Mouse (Mus musculus) CH12.LX (cell line): ENCODE measurements at regions not wholly inside any gene's neighbourhood (a gene's known extent, or its start where the extent isn't known, plus 50 kb on each side); places are given as distances from the start of the nearest gene placed in this dataset.

Experiments used
- DNase-seq: peaks from one replicate; pipeline ENCODE4 v3.0.0-alpha.2; 2013; ENCODE audit errors: extremely low read depth
- H3K27ac ChIP-seq: 2 replicates; pipeline ENCODE4 v1.5.1; 2012; ENCODE audit warnings: low read depth, mild to moderate bottlenecking, control low read depth, moderate library complexity; ENCODE audit not compliant: insufficient read depth
- H3K27me3 ChIP-seq: replicated peaks from 2 replicates; pipeline ENCODE3; 2012; ENCODE audit warnings: inconsistent platforms
- H3K36me3 ChIP-seq, 2 experiments: replicated peaks in 1 of 2; 2 replicates each; pipeline versions ENCODE3 to v1.6.1; 2012; ENCODE audit warnings: inconsistent platforms in 1 of 2, low read length in 1 of 2, mild to moderate bottlenecking in 1 of 2, mixed read lengths in 1 of 2, moderate library complexity in 1 of 2; ENCODE audit not compliant: control insufficient read depth in 1 of 2, insufficient read depth in 1 of 2
- H3K4me1 ChIP-seq, 2 experiments: 2 replicates each; pipeline ENCODE4 v1.6.1; 2012; ENCODE audit warnings: inconsistent platforms in 1 of 2, moderate library complexity in 1 of 2; ENCODE audit not compliant: insufficient read depth in 2 of 2, control insufficient read depth in 1 of 2
- H3K4me2 ChIP-seq: 2 replicates; pipeline ENCODE4 v1.6.1; 2012; ENCODE audit warnings: low read depth, mild to moderate bottlenecking, control low read depth; ENCODE audit not compliant: poor library complexity, insufficient read depth, severe bottlenecking
- H3K4me3 ChIP-seq, 3 experiments: fragments of 150-350 bp in 1 of 3; sonication (generic) in 1 of 3; replicated peaks in 1 of 3; 2 replicates each; pipeline versions ENCODE3 to v1.5.1; 2011 to 2012; ENCODE audit warnings: low read depth in 2 of 3, low read length in 2 of 3, mild to moderate bottlenecking in 2 of 3, moderate library complexity in 2 of 3, control low read depth in 1 of 3, improper control_type of control experiment in 1 of 3, inconsistent platforms in 1 of 3, mixed read lengths in 1 of 3; ENCODE audit not compliant: poor library complexity in 1 of 3
- H3K79me2 ChIP-seq: replicated peaks from 2 replicates; pipeline ENCODE4 v1.6.1; 2012; ENCODE audit warnings: mild to moderate bottlenecking, moderate library complexity; ENCODE audit not compliant: control insufficient read depth, poor library complexity, insufficient read depth, severe bottlenecking; ENCODE audit errors: extremely low read depth
- H3K9ac ChIP-seq: 2 replicates; pipeline ENCODE4 v1.6.1; 2012; ENCODE audit warnings: low read depth, mild to moderate bottlenecking, control low read depth, moderate library complexity; ENCODE audit not compliant: insufficient read depth
- H3K9me3 ChIP-seq: replicated peaks from 2 replicates; pipeline ENCODE3; 2012; ENCODE audit warnings: low read length, inconsistent platforms, mixed read lengths
- BHLHE40 ChIP-seq: IDR thresholded peaks from 2 replicates; pipeline ENCODE4 v1.6.1; 2011; ENCODE audit warnings: mild to moderate bottlenecking, low read depth, low read length, improper control_type of control experiment
- CHD2 ChIP-seq: IDR thresholded peaks from 2 replicates; pipeline ENCODE4 v1.6.1; 2011; ENCODE audit warnings: low read length, improper control_type of control experiment
- E2F4 ChIP-seq: IDR thresholded peaks from 2 replicates; pipeline ENCODE4 v1.6.1; 2011; ENCODE audit warnings: low read depth, low read length, improper control_type of control experiment; ENCODE audit not compliant: insufficient replicate concordance
- ETS1 ChIP-seq: conservative IDR thresholded peaks from 2 replicates; pipeline ENCODE4 v1.6.1; 2012; ENCODE audit warnings: low read depth, mild to moderate bottlenecking, inconsistent platforms, low read length, improper control_type of control experiment, moderate library complexity
- GABPA ChIP-seq: IDR thresholded peaks from 2 replicates; pipeline ENCODE4 v1.6.1; 2012; ENCODE audit warnings: low read depth, low read length, improper control_type of control experiment, inconsistent platforms; ENCODE audit not compliant: insufficient replicate concordance
- HCFC1 ChIP-seq: IDR thresholded peaks from 2 replicates; pipeline ENCODE4 v1.6.1; 2012; ENCODE audit warnings: low read depth, mild to moderate bottlenecking, inconsistent platforms, low read length, improper control_type of control experiment
- IRF4 ChIP-seq: IDR thresholded peaks from 2 replicates; pipeline ENCODE4 v1.6.1; 2014; ENCODE audit warnings: low read depth, mild to moderate bottlenecking, inconsistent platforms, low read length, improper control_type of control experiment
- JUN ChIP-seq: IDR thresholded peaks from 2 replicates; pipeline ENCODE4 v1.6.1; 2011; ENCODE audit warnings: low read depth, mild to moderate bottlenecking, low read length, improper control_type of control experiment, moderate library complexity; ENCODE audit not compliant: insufficient read depth
- KAT2A ChIP-seq: IDR thresholded peaks from 2 replicates; pipeline ENCODE4 v1.6.1; 2012; ENCODE audit warnings: low read length, improper control_type of control experiment, inconsistent platforms; ENCODE audit not compliant: insufficient replicate concordance
- MAZ ChIP-seq: IDR thresholded peaks from 2 replicates; pipeline ENCODE4 v1.6.1; 2012; ENCODE audit warnings: low read depth, mild to moderate bottlenecking, inconsistent platforms, low read length, improper control_type of control experiment, moderate library complexity
- MXI1 ChIP-seq: IDR thresholded peaks from 2 replicates; pipeline ENCODE4 v1.6.1; 2011; ENCODE audit warnings: mild to moderate bottlenecking, low read depth, low read length, improper control_type of control experiment
- MYC ChIP-seq: IDR thresholded peaks from 2 replicates; pipeline ENCODE4 v1.6.1; 2011; ENCODE audit warnings: low read depth, mild to moderate bottlenecking, improper control_type of control experiment, low read length
- POLR2A ChIP-seq: IDR thresholded peaks from 2 replicates; pipeline ENCODE4 v1.6.1; 2011; ENCODE audit warnings: low read depth, mild to moderate bottlenecking, improper control_type of control experiment, low read length
- POLR2AphosphoS2 ChIP-seq: IDR thresholded peaks from 2 replicates; pipeline ENCODE4 v1.6.1; 2011; ENCODE audit warnings: low read depth, low read length, improper control_type of control experiment
- RAD21 ChIP-seq: IDR thresholded peaks from 2 replicates; pipeline ENCODE4 v1.6.1; 2011; ENCODE audit warnings: low read depth, mild to moderate bottlenecking, low read length, improper control_type of control experiment, moderate library complexity
- ZKSCAN1 ChIP-seq: IDR thresholded peaks from 2 replicates; pipeline ENCODE4 v1.6.1; 2012; ENCODE audit warnings: low read depth, inconsistent platforms, low read length, improper control_type of control experiment, borderline replicate concordance
- ZMIZ1 ChIP-seq: IDR thresholded peaks from 2 replicates; pipeline ENCODE4 v1.6.1; 2012; ENCODE audit warnings: low read depth, mild to moderate bottlenecking, inconsistent platforms, low read length, improper control_type of control experiment
- ZNF384 ChIP-seq: IDR thresholded peaks from 2 replicates; pipeline ENCODE4 v1.6.1; 2012; ENCODE audit warnings: low read depth, low read length, improper control_type of control experiment, inconsistent platforms
- dilution Hi-C: fragments of 300-500 bp; cut with MboI; formaldehyde crosslinking; loops from 2 replicates; pipeline ENCODE4 v1.14.3; 2020; ENCODE audit warnings: low sequenced_read_pairs; ENCODE audit not compliant: extremely low pct_unique_long_range_greater_than_20kb, extremely low pct_ligation_motif_present
- in situ Hi-C: fragments of 300-500 bp; cut with MboI; formaldehyde crosslinking; loops from 3 replicates; pipeline ENCODE4 v1.14.3; 2019; ENCODE audit warnings: low sequenced_read_pairs, low pct_ligation_motif_present, low pct_unique_long_range_greater_than_20kb, mixed read lengths

GRCm38 (mm10) chr10:92614341-92614740 is 107.9 kb downstream of the Nedd1 start:
- no peak overlapping the region for H3K9ac ChIP-seq
- H3K4me1 ChIP-seq, result no peaks in the 10 kb centered on the region
- H3K9me3 ChIP-seq, result no peaks in the 10 kb centered on the region
- no peak for DNase-seq
- H3K27ac ChIP-seq, result no peak overlapping the region
- H3K79me2 ChIP-seq, result no peaks in the 10 kb centered on the region
- TF ChIP-seq KAT2A, result no peak
- TF ChIP-seq ZNF384, result no peak
- TF ChIP-seq E2F4, result no peak
- TF ChIP-seq MAZ, result no peak
- H3K27me3 ChIP-seq, result no peaks in the 10 kb centered on the region
- H3K36me3 ChIP-seq, result no peaks in the 10 kb centered on the region
- no peak overlapping the region for H3K4me2 ChIP-seq
- in situ Hi-C loops, result no loop called here
- dilution Hi-C loops, result no loop called here
- no peak overlapping the region for H3K4me3 ChIP-seq

GRCm38 (mm10) chr10:92611060-92611459 is 111.2 kb downstream of the Nedd1 start:
- in situ Hi-C loops (no loop called here), dilution Hi-C loops (no loop called here)
- Histone ChIP-seq H3K4me2 (no peak overlapping the region), H3K36me3 (no peaks in the 10 kb centered on the region), H3K79me2 (no peaks in the 10 kb centered on the region), H3K27me3 (no peaks in the 10 kb centered on the region), H3K4me3 (no peak overlapping the region), H3K9me3 (no peaks in the 10 kb centered on the region), H3K9ac (no peak overlapping the region), H3K27ac (no peak overlapping the region), H3K4me1 (no peaks in the 10 kb centered on the region)
- no peak for DNase-seq
- no peak for TF ChIP-seq RAD21
- TF ChIP-seq ZMIZ1, result no peak
- no peak for TF ChIP-seq CHD2
- TF ChIP-seq ETS1, result no peak
- no peak for TF ChIP-seq GABPA
- TF ChIP-seq JUN, result no peak
- TF ChIP-seq MYC, result no peak
- TF ChIP-seq HCFC1, result no peak
- TF ChIP-seq POLR2AphosphoS2, result no peak
- TF ChIP-seq MXI1, result no peak
- no peak for TF ChIP-seq ZKSCAN1
- no peak for TF ChIP-seq POLR2A
- no peak for TF ChIP-seq BHLHE40
- TF ChIP-seq IRF4, result no peak
